Mouse (Mus musculus): Measurements from ENCODE around the gene Iqschfp.

Iqschfp gene

DNA sequence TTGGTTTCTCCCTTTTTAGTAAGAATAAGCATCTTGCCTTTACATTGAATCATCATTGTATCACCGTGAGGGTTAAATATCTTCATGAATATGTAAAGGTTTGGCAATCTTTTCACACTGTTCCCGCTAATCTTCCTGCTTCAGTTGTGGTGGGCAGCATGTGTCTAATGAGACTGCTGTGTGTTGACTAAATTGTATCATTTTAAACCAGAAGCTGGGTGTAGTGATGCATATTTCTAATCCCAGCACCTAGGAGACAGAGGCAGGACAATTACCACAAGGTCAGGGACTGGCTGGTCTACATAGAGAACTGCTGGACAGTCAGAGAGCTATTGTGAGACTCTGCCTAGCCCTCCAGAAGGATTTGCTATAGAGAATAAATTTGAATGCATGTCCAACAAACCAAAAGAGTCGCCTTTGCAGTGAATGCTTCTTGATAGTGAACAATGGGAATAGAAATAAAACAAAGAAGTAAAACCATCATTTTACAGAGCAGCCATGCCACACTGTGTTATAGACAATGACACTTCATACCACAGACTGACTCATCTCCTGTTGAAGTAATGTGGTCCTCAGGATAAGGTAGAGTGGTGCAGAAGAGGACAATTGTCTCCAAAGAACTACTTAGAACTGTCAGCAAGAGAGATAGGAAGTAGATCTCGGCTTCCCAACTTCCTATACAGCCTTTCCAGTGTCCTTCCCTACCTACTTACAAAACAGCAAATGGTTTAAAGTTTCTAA is 310.3 kb downstream of the Iqschfp start:
- DNase-seq (ENCODE audit: low spot score in 2 of 2): no peak

GRCm38 (mm10) chr3:68203934-68204467 is 312.0 kb downstream of the Iqschfp start:
- DNase-seq (ENCODE audit: low spot score in 2 of 2): no peak

DNA sequence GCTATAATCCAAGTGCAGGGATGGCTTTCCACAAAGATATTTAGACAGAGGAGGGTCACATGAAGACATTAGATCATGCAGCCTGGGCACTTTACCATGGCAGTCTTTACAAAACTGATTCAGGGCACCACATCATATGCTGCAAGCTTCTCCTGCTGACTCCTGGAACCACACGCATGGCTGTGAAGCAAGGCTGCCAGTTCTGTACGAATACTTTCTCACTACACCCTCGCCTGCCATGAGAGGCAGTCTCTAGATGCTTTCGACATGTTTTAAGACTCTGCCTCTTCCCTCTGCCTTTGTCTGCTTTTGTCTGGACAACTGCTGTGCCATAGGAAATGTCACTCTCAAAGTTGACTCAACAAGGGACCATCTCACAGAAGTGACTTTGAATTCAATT is 318.4 kb downstream of the Iqschfp start:
- DNase-seq (ENCODE audit: low spot score in 2 of 2): no peak

DNA sequence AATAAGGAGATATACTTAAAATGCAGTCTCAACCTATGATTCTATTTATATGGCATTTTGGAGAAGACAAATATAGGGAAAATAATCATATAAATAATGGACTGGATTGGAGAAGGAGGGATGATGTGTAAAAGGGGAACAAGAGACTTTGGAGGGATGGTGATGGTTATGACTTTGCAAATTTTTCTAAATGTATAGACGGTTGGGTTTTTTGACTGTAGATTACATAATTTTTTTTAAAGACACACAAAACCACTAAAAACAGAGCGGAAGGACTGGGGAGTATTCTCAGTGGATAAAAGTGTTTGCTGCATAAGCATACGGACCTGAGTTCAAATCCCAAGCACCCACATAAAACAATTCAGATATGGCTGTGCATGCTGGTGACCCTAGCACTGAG is 329.4 kb downstream of the Iqschfp start:
- DNase-seq (ENCODE audit: low spot score in 2 of 2): no peak

- no peak for DNase-seq (ENCODE audit: low spot score in 2 of 2)
These were observed 347.9 kb downstream of the Iqschfp start for GRCm38 (mm10) chr3:68239887-68240286.

- DNase-seq (ENCODE audit: low spot score in 2 of 2): no peak
These were observed 351.2 kb downstream of the Iqschfp start for GRCm38 (mm10) chr3:68243239-68243638.

- no peak for DNase-seq (ENCODE audit: low spot score in 2 of 2)
These were observed 354.1 kb downstream of the Iqschfp start for GRCm38 (mm10) chr3:68246154-68246553.

GRCm38 (mm10) chr3:68250589-68250988 is 358.6 kb downstream of the Iqschfp start:
- no peak for DNase-seq (ENCODE audit: low spot score in 2 of 2)

DNA sequence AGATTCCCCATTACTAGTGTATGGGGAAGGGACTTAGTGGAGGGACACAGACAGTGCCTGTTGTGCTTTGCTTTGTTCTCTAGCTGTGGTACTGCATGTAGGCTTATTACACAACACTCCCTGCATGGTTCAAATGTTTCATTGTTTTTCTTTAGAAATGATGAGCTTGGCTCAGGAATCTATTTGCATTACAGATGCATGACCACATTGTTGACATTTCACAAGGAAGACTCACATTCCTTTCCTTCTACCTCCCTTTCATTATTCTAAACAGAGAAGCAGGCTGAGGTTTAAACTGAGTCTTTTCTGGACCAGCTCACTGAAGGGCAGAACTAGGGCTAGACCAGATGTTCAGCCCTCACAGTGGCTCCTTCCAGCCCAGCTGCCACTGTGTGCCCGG is 360.3 kb downstream of the Iqschfp start:
- DNase-seq (ENCODE audit: low spot score in 2 of 2): no peak

GRCm38 (mm10) chr3:68262304-68262703 is 370.3 kb downstream of the Iqschfp start:
- DNase-seq (ENCODE audit: low spot score in 2 of 2): no peak

DNA sequence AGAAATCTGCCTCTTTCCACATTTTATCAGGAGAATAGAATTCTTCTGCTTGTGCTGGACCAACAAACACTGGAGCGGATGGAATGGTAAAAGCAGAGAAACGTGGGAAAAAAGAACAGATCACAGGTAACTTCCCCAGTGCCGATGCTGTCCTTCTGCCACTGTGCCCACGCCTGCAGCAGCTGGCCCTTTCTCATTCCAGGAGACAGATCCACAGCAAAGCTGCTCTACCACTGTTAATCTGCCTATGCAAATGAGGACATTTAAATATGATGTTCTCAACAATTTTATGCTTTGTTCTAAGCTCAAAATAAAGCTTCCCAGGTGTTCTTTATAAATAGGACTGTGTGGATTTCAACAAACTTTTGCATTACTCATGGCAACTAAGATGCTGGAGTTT is 375.9 kb downstream of the Iqschfp start:
- DNase-seq (ENCODE audit: low spot score in 2 of 2): no peak

DNA sequence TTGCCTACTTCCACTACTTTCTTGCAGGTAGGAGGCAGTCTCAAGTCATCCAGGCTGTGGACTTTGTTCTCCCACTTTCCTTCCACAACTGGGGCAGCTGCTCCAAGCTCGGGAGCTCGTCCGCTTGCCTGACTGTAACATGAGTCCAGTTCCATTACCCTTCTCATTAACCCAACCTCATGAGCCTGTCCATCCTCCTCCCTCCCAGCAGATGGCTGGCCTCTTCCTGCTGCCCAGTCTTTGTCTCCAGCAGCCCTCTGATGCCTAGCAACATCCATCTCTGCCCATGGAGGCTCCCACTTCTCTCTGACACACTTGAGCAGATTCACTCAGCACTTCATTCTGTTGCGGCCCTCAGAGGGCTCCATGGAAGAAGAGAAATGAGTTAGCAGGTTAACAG is 377.2 kb downstream of the Iqschfp start:
- no peak for DNase-seq (ENCODE audit: low spot score in 2 of 2)

DNA sequence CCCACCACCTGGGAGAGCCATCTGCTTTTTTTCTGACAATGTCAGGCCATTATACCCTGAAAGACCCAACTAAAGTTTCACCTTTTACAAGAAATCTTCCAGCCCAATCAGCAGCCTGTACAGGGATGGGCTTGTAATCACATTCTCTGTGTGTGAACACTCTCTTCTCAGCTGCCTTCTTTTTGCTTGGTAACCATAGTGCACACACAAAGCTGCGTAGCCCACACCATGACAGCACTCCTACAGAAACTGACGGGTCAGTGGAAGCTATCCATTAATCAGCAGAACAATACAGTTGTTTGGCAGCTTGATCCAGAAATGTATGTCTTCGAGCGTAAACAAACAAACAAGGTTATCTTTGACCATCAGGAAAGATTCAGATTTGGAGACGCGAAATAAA is 378.2 kb downstream of the Iqschfp start:
- DNase-seq (ENCODE audit: low spot score in 2 of 2): no peak

DNA sequence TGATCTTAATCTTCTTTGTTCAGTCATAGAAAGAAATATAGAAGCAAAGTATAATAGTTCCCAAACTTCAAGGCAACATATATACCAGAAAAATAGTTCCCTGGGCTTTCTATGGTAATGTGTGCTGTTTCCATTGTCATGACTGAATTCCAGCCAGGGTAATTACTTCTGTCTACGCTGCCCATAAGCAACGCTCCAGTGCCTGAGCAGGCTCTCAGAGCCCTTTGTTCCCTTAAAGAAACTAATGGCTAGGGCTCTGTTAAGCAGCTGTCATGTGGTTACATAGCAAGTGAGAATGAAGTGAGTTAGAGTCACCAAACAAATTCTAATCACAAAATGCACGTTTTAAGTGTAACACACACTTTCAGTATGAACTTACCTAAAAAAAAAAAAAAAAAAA is 379.4 kb downstream of the Iqschfp start:
- no peak for DNase-seq (ENCODE audit: low spot score in 2 of 2)

DNA sequence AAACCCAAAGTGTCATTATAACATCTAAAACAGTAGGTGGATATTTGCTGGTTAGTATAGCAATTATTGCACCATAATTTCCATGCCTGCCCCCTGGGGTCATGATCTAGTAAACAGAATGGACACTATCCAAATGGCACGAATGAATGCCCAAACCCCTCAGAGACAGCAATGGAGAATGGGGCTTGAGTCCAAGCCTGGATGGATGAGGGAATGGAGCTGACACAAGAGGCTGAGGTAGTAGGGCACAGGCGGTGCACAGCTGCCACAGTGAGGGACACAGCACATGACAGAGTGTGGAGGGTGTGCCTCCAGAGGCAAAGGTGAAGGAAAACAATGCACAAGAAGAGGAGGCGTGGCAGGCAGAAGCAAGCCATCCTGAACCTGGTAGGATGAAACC is 379.8 kb downstream of the Iqschfp start:
- no peak for DNase-seq (ENCODE audit: low spot score in 2 of 2)

- DNase-seq (ENCODE audit: low spot score in 2 of 2): no peak
These were observed 391.0 kb downstream of the Iqschfp start for GRCm38 (mm10) chr3:68282844-68283594.

GRCm38 (mm10) chr3:68283595-68283991 is 391.6 kb downstream of the Iqschfp start:
- DNase-seq (ENCODE audit: low spot score in 2 of 2): no peak

DNA sequence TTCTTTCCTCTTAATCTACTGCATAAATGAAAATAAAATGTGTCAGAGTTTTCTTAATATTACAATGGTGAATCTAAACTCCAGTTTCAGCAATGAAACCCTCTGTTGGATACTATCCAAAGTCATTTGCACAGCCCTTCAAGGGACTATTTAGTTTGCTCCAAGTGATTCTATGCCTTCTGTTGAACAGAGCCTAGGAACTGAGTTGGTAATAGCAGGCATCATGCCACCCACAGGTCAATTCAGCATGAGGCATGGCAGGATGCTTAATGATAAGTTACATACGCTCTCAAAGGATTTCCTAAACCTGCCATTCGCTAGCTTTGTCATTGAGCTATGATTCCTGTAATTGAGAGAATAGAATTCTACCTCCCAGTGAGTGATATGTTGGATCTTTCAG is 392.5 kb downstream of the Iqschfp start:
- DNase-seq (ENCODE audit: low spot score in 2 of 2): no peak

GRCm38 (mm10) chr3:68296752-68297151 is 404.7 kb downstream of the Iqschfp start:
- DNase-seq (ENCODE audit: low spot score in 2 of 2): no peak

DNA sequence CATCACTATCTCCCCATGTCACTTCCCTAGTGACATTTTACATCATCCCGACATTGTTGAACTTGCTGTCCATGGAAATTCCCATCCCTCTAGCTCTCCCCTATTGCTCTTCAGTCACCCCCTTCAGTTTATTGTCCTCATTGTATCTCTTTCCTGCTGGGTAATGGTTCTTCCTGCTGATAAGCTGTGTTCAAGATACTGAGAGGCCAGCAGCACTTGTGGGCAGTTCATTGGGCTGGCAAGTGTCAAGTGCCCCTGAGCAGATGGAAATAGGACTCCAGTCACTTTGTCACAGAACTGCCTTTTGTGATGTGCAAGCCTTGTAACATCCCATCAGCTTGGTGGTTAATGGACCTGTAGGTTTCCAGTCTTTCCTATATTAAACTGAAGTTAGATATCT is 413.6 kb downstream of the Iqschfp start:
- DNase-seq (ENCODE audit: low spot score in 2 of 2): no peak

DNA sequence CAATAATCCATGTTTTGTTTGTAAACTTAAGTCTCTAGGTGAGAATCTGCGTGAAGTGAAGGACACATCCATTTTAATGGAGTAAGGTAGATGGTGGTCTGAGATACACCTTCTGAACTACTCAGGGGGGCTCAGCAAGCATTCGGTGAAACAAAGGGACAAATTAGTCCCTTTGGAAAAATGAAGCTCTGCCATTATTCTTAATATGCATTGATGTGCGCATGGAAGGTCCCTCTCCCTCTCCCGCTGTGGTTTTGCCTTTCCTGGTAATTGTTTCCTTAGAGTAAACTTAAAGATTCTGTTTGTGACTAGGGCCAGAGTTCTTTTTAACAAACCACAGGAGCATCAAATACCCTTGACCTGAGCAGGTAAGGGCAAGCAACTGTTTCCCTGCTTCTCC is 414.7 kb downstream of the Iqschfp start:
- DNase-seq (ENCODE audit: low spot score in 2 of 2): no peak

GRCm38 (mm10) chr3:68325575-68325974 is 433.5 kb downstream of the Iqschfp start:
- DNase-seq (ENCODE audit: low spot score in 2 of 2): no peak

- no peak for DNase-seq (ENCODE audit: low spot score in 2 of 2)
These were observed 440.5 kb downstream of the Iqschfp start for GRCm38 (mm10) chr3:68332515-68332914.
